Mouse (Mus musculus) kidney, postnatal 0 days (tissue): ENCODE data around the gene Wdr35. TPM values are rescaled to one million over a fixed set of nuclear protein-coding genes. Genes with fewer than 3 reads are reported as not detected.
"Not testable (repeated sequence)": the region's sequence is repeated elsewhere in the genome, so short reads cannot be mapped to it uniquely, and the experiment has no call there.

ENCODE experiments used
- ATAC-seq: fragments of 200-750 bp; cut with Nextera tagmentation; replicated peaks from 2 replicates; pipeline ENCODE4 v1.8.0; 2017; ENCODE audit warnings: low read depth, moderate number of reproducible peaks, moderate TSS enrichment, moderate library complexity; ENCODE audit not compliant: low FRiP score
- DNase-seq: peaks from one replicate; pipeline ENCODE4 v3.0.0-alpha.2; 2016; ENCODE audit warnings: low spot score
- H3K27ac ChIP-seq: fragments of 300-500 bp; sonication (generic); 2 replicates; pipeline ENCODE4 v1.5.1; 2014; ENCODE audit warnings: mild to moderate bottlenecking
- H3K27me3 ChIP-seq: fragments of 300-500 bp; sonication (generic); 2 replicates; pipeline ENCODE4 v1.6.1; 2014; ENCODE audit warnings: low read length, mixed read lengths; ENCODE audit not compliant: insufficient read depth
- H3K36me3 ChIP-seq: fragments of 300-500 bp; sonication (generic); 2 replicates; pipeline ENCODE4 v1.6.1; 2014; ENCODE audit warnings: low read length, mixed read lengths; ENCODE audit not compliant: insufficient read depth
- H3K4me1 ChIP-seq: fragments of 300-500 bp; sonication (generic); replicated peaks from 2 replicates; pipeline ENCODE4 v1.6.1; 2014; ENCODE audit warnings: antibody characterized with exemption, low read length, mixed read lengths; ENCODE audit not compliant: insufficient read depth
- H3K4me2 ChIP-seq: fragments of 300-500 bp; sonication (generic); 2 replicates; pipeline ENCODE4 v1.6.1; 2014; ENCODE audit warnings: mild to moderate bottlenecking, low read length, moderate library complexity, mixed read lengths
- H3K4me3 ChIP-seq: fragments of 300-500 bp; sonication (generic); replicated peaks from 2 replicates; pipeline ENCODE4 v1.5.1; 2014; ENCODE audit warnings: low read depth, low read length
- H3K9ac ChIP-seq: fragments of 300-500 bp; sonication (generic); 2 replicates; pipeline ENCODE4 v1.6.1; 2014; ENCODE audit warnings: low read depth, low read length
- H3K9me3 ChIP-seq: fragments of 300-500 bp; sonication (generic); replicated peaks from 2 replicates; pipeline ENCODE4 v1.6.1; 2016; ENCODE audit warnings: low read length, inconsistent platforms, mixed read lengths
- CTCF ChIP-seq: IDR thresholded peaks from 2 replicates; pipeline ENCODE4 v1.5.1; 2016; ENCODE audit warnings: antibody characterized with exemption, low read depth, mild to moderate bottlenecking, moderate library complexity
- WGBS: fragments of 180-500 bp; shearing (Covaris S2); extraction: QIAGEN DNeasy Blood & Tissue Kit; methylation state at CpG from one replicate; pipeline ENCODE4 v1.1.7; 2014; 5-methylcytosine and 5-hydroxymethylcytosine counted together
- polyA plus RNA-seq: library from polyadenylated mRNA; unstranded; fragments of >200 nt; fragmentation: Nextera tagmentation; extraction: Ambion mirVana; gene quantifications from 2 replicates; pipeline ENCODE4 v1.2.1, GENCODE M21; 2015

The Wdr35 gene
- polyA plus RNA-seq, 1 experiment from 2014 or later: 12.4 TPM

DNA sequence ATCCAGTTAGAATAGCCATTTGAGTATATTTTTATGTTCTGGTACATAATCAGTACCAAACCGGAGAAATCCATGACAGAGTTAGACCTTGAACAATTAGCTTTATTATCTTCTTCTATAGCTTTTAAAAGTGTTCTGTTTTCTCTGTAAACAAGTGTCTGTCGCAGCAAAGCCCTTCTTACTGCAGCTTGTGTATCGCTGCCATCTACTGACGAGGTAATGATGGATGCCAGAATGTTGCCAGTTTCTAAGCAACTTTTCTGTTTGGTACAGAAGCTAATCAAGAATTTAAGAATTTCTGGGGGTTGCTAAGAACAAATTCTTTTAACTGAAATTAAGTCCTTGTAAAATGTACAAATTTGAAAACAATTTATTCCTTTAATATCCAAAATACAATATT is 49.3 kb downstream of the Wdr35 start:
- WGBS: 43% methylated on average over 4 of the region's 4 CpGs
- no peaks in the 10 kb centered on the region for H3K9me3 ChIP-seq
- no peak overlapping the region for H3K4me3 ChIP-seq
- peak; percentile 57 for TF ChIP-seq CTCF
- 0 out of 2 replicates have a peak, but pooled peaks cover 12% of the 10 kb centered on the region for H3K36me3 ChIP-seq
- no peaks in the 10 kb centered on the region for H3K27me3 ChIP-seq
- no peak overlapping the region for H3K9ac ChIP-seq
- no peak overlapping the region for H3K4me2 ChIP-seq
- peak; percentile 10 for DNase-seq
- no peaks in the 10 kb centered on the region for H3K4me1 ChIP-seq
- no peak for ATAC-seq
- H3K27ac ChIP-seq: no peak overlapping the region

DNA sequence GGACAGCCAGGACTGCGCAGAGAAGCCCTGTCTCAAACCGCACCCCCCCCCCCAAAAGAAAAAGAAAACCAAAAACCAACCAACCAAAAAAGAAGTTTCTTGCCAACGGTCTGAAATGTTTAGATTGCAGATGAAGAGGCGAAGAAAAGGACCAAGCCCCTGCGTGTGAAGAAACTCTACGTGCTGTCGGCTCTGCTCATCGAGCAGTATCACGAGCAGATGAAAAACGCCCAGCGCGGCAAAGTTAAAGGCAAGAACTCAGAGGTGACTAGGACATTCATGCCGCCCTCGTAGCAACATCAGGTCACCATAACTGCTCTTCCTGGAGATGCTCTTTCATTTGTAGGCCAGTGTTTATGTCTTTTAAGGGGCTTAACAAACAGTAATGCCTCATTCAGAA is 50.4 kb downstream of the Wdr35 start:
- H3K27ac ChIP-seq: no peak overlapping the region
- ATAC-seq: no peak
- 0 out of 2 replicates have a peak, but pooled peaks cover 10% of the 10 kb centered on the region for H3K36me3 ChIP-seq
- H3K9ac ChIP-seq: no peak overlapping the region
- TF ChIP-seq CTCF: no peak
- no peak overlapping the region for H3K4me3 ChIP-seq
- no peaks in the 10 kb centered on the region for H3K27me3 ChIP-seq
- no peak for DNase-seq
- H3K4me2 ChIP-seq: no peak overlapping the region
- H3K9me3 ChIP-seq: no peaks in the 10 kb centered on the region
- H3K4me1 ChIP-seq: no peaks in the 10 kb centered on the region
- 92% methylated on average over 14 of the region's 14 CpGs for WGBS

DNA sequence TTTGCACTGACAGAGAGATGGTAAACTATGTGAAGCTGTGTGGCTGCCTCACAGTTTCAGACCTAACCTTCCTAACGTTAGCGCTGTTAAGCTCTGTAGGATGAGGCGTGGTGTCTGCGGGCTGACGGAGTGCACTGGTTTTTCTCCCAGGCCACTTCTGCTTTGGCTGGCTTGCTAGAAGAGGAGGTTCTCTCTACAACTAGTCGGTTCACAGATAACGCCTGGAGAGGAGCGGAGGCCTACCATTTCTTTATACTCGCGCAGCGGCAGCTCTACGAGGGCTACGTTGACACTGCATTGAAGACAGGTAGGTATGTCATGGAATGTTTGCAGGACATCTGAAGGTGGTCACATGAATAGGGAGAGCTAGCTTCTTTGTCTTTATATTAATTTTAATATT is 51.0 kb downstream of the Wdr35 start:
- TF ChIP-seq CTCF: no peak
- Histone ChIP-seq H3K4me2 (no peak overlapping the region), H3K36me3 (0 out of 2 replicates have a peak, but pooled peaks cover 10% of the 10 kb centered on the region), H3K9me3 (no peaks in the 10 kb centered on the region), H3K4me3 (no peak overlapping the region), H3K27ac (no peak overlapping the region), H3K9ac (no peak overlapping the region), H3K27me3 (no peaks in the 10 kb centered on the region), H3K4me1 (no peaks in the 10 kb centered on the region)
- ATAC-seq: no peak
- no peak for DNase-seq
- WGBS: 91% methylated on average over 13 of the region's 13 CpGs

DNA sequence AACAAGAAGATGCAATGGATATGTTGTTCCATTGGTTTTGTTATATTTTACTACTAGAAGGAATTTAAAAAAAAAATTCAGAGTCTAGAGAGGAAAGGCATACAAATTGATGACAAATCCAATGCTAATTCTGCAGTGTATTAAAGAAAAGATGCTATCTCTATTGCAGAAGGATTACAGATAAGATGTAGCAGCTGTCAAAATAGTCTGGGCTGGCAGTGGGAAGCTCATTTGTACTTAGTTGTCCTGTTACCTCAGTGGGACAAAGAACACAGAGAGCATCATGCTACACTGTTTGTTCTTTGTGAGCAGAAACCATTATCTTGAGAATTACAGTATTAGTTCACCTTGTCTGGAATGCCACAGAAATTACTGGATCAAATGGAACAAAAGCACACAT is 53.2 kb downstream of the Wdr35 start:
- H3K27me3 ChIP-seq: no peaks in the 10 kb centered on the region
- H3K4me1 ChIP-seq: no peaks in the 10 kb centered on the region
- ATAC-seq (no peak), DNase-seq (no peak)
- H3K4me2 ChIP-seq: no peak overlapping the region
- no peak for TF ChIP-seq CTCF
- H3K9me3 ChIP-seq: no peaks in the 10 kb centered on the region
- H3K9ac ChIP-seq: no peak overlapping the region
- no peak overlapping the region for H3K4me3 ChIP-seq
- H3K36me3 ChIP-seq: 0 out of 2 replicates have a peak, but pooled peaks cover 10% of the 10 kb centered on the region
- no peak overlapping the region for H3K27ac ChIP-seq

DNA sequence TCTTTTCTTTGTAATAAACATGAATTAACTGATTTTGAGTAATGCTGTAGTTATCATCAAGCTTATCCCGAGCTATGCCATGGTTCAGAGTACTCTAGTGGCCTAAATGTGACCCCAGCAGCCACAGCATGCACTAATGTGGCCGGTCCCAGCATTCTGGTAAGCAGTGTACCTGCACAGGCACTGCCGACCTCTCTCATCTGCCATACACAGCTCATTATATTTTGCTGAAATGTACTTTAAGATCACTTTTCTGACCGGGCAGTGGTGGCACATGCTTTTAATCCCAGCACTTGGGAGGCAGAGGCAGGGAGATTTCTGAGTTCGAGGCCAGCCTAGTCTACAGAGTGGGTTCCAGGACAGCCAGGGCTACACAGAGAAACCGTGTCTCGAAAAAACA is 55.1 kb downstream of the Wdr35 start:
- DNase-seq, H3K9me3 ChIP-seq, H3K4me2 ChIP-seq, H3K27me3 ChIP-seq, ATAC-seq, H3K4me1 ChIP-seq, H3K27ac ChIP-seq, H3K4me3 ChIP-seq, H3K9ac ChIP-seq: not testable (repeated sequence)
- H3K36me3 ChIP-seq: 0 out of 2 replicates have a peak, but pooled peaks cover 10% of the 10 kb centered on the region
- WGBS: 94% methylated on average over 7 of the region's 7 CpGs

DNA sequence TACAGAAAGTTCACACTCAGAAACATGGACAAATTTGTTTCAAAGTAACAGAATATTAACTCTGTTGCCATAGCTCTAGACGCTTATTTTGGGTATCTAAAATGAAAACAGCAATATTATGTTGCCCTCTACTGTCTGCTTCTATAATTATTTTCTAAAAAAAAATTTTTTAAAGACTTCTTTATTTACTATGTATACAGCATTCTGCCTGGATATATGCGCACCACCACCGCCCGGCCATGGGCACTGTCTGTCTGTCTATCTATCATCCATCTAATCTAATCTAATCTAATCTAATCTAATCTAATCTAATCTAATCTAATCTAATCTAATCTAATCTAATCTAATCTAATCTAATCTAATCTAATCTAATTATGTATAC is 55.8 kb downstream of the Wdr35 start:
- Histone ChIP-seq H3K36me3 (0 out of 2 replicates have a peak, but pooled peaks cover 10% of the 10 kb centered on the region), H3K4me2 (peak overlapping the region; percentile 69; the same call in 1 of the 2 replicates), H3K9ac (no peak overlapping the region), H3K4me1 (no peaks in the 10 kb centered on the region), H3K27me3 (no peaks in the 10 kb centered on the region), H3K27ac (peak overlapping the region; percentile 97), H3K4me3 (peak overlapping the region; percentile 40), H3K9me3 (no peaks in the 10 kb centered on the region)
- peak; percentile 76 for DNase-seq
- TF ChIP-seq CTCF: peak; percentile 33
- ATAC-seq: peak; percentile 31; the same call in 1 of the 2 replicates
- WGBS: 42% methylated on average over 4 of the region's 4 CpGs
